10 mouse cellular contexts compared by ENCODE assay signal in genomic region chr3:116562408-116563094, GRCm38 (mm10). TPM values are rescaled to one million over a fixed set of nuclear protein-coding genes. Genes with fewer than 3 reads are reported as not detected.
DNase-seq lines count a peak whose midpoint lies in the region; ATAC-seq and TF ChIP-seq lines count a peak whose summit lies in the region.
"Had no signal": no experiment of that assay in that cellular context is flagged by ENCODE, and none has a peak within 500 bp of the region (broad histone marks: within the 10 kb centered on the region; RNA-seq: fewer than 3 reads in every experiment).

Gene Lrrc39 (plus strand): TSS chr3:116562973.

- peak within 1 kb of the TSS; percentile 93 for H3K27ac ChIP-seq in heart, embryonic 10.5 days
- peak within 1 kb of the TSS; percentile 96 for H3K27ac ChIP-seq in liver, embryonic 14.5 days
- H3K27ac ChIP-seq: limb, embryonic 12.5 days had no signal

- peaks cover 25% of the 10 kb centered on the region for H3K36me3 ChIP-seq in heart, embryonic 10.5 days
- H3K36me3 ChIP-seq in liver, embryonic 14.5 days (replicated peaks; ENCODE audit: control insufficient read depth, insufficient read depth, low read depth), result no peaks in the 10 kb centered on the region
- H3K36me3 ChIP-seq: limb, embryonic 12.5 days had no signal

- ATAC-seq in liver, embryonic 14.5 days (ENCODE audit: insufficient read depth), result peak; percentile 99
- ATAC-seq: forebrain, postnatal 0 days had no signal

- H3K9ac ChIP-seq in liver, embryonic 14.5 days (replicated peaks), result peak within 1 kb of the TSS; percentile 86
- H3K9ac ChIP-seq: forebrain, postnatal 0 days; limb, embryonic 12.5 days had no signal

- peaks cover 7% of the 10 kb centered on the region for H3K4me1 ChIP-seq in heart, embryonic 10.5 days
- H3K4me1 ChIP-seq in liver, embryonic 14.5 days (replicated peaks; ENCODE audit: control insufficient read depth in 2 of 2, insufficient read depth in 2 of 2, low read length in 1 of 2), result peaks cover 8 to 21% of the 10 kb centered on the region in 2 experiments
- H3K4me1 ChIP-seq: limb, embryonic 12.5 days had no signal

- 20% methylated on average over 7 of the region's 7 CpGs for WGBS in heart, embryonic 10.5 days
- 22% methylated on average over 7 of the region's 7 CpGs for WGBS in liver, embryonic 14.5 days (ENCODE audit: insufficient replicate concordance)

- H3K9me3 ChIP-seq in heart, embryonic 10.5 days, result no peaks in the 10 kb centered on the region
- H3K9me3 ChIP-seq in liver, embryonic 14.5 days (ENCODE audit: control insufficient read depth, low read length), result peaks cover 3% of the 10 kb centered on the region
- H3K9me3 ChIP-seq: limb, embryonic 12.5 days had no signal

- TF ChIP-seq CTCF in liver, embryonic 14.5 days (IDR thresholded peaks at IDR 0.05; ENCODE audit: low read depth), result no peak

- H3K27me3 ChIP-seq in heart, embryonic 10.5 days (ENCODE audit: insufficient read depth, poor library complexity, severe bottlenecking), result no peaks in the 10 kb centered on the region
- no peaks in the 10 kb centered on the region for H3K27me3 ChIP-seq in liver, embryonic 14.5 days (ENCODE audit: control insufficient read depth, insufficient read depth, low read length)
- H3K27me3 ChIP-seq: limb, embryonic 12.5 days had no signal

- peak within 1 kb of the TSS; percentile 92 for H3K4me2 ChIP-seq in liver, embryonic 14.5 days (ENCODE audit: low read depth)
- H3K4me2 ChIP-seq: limb, embryonic 12.5 days had no signal

- intact Hi-C loops in left cerebral cortex, postnatal 14 days (cut with DNase I), result no loop called here

- peak; percentile 85 for DNase-seq in MEL-GATA-1-ER (ENCODE audit: extremely low read depth, low read depth)
- peak; percentile 82 for DNase-seq in c-Kit-positive CD71-positive TER-119-positive erythroid progenitor cells, embryonic 14.5 days (ENCODE audit: low spot score)
- DNase-seq in heart, embryonic 10.5 days (ENCODE audit: low spot score), result peak; percentile 92
- DNase-seq in liver, embryonic 14.5 days (ENCODE audit: low read depth in 3 of 3, low spot score in 3 of 3), result peak; percentile 89 to 91 (median 90)
- no peak for DNase-seq in B cell, adult 2 months
- DNase-seq in kidney, adult 8-10 months, result no peak
- no peak for DNase-seq in layer of hippocampus, adult 9-10 months (ENCODE audit: low spot score)
- DNase-seq in left cerebral cortex, postnatal 14 days (ENCODE audit: low spot score in 2 of 2), result no peak
- DNase-seq: forebrain, postnatal 0 days had no signal

- TF ChIP-seq EP300 in liver, embryonic 14.5 days (IDR thresholded peaks at IDR 0.05; ENCODE audit: low read depth), result peak; percentile 94

- H3K4me3 ChIP-seq in heart, embryonic 10.5 days, result peak within 1 kb of the TSS; percentile 63
- H3K4me3 ChIP-seq in liver, embryonic 14.5 days (ENCODE audit: insufficient read depth in 1 of 2, low read depth in 2 of 2, low read length in 2 of 2), result peak within 1 kb of the TSS; percentile 72
- H3K4me3 ChIP-seq: limb, embryonic 12.5 days had no signal

RNA-seq across cellular contexts. Expression of gene Lrrc39, which starts in this region (rescaled TPM):
- polyA plus RNA-seq in heart, embryonic 10.5 days (2016; fragmentation: Nextera tagmentation; extraction: Ambion mirVana), result 23.1 and 37.4 TPM in 2 replicates
- 2.2 and 2.6 TPM in 2 replicates for polyA plus RNA-seq in liver, embryonic 14.5 days (2012; rRNA removed)
- 3.1 TPM in 2 replicates for polyA plus RNA-seq in liver, embryonic 14.5 days (2014; fragmentation: Nextera tagmentation; extraction: Ambion mirVana)
- under 1 TPM; 0.17 to 0.18 TPM for total RNA-seq in left cerebral cortex, postnatal 14 days (2021)
- total RNA-seq: forebrain, postnatal 0 days had no signal

Comparison
In these comparisons a context has a peak if more than half of its experiments do, and no peak if none do; other contexts are left out.
1. DNase-seq: peak in MEL-GATA-1-ER (single experiment), c-Kit-positive CD71-positive TER-119-positive erythroid progenitor cells, embryonic 14.5 days (single experiment), heart, embryonic 10.5 days (single experiment) and liver, embryonic 14.5 days (3 of 3); none in B cell, adult 2 months (0 of 2), kidney, adult 8-10 months (0 of 2), layer of hippocampus, adult 9-10 months (single experiment) and left cerebral cortex, postnatal 14 days (0 of 2).